Mouse (Mus musculus) testis, adult 10 weeks (tissue): ENCODE measurements around the gene Bloc1s4. TPM values are rescaled to one million over a fixed set of nuclear protein-coding genes. Genes with fewer than 3 reads are reported as not detected.

Experiments used
- polyA plus RNA-seq: library from polyadenylated mRNA; stranded (reverse); fragments of 350-450 nt; fragmentation: Illumina TruSeq; extraction: RNeasy Lipid Tissue Mini Kit (QIAGEN cat#74804); gene quantifications from one replicate; pipeline ENCODE4 v1.2.3, GENCODE M21; 2014; ENCODE audit warnings: low read depth, low replicate concordance

Bloc1s4 gene
- 18.3 TPM for polyA plus RNA-seq

GRCm38 (mm10) chr5:36748536-36749061 is at the start of gene Bloc1s4:
Bloc1s4 (minus strand) TSS chr5:36748650.

GRCm38 (mm10) chr5:36796296-36797014 is 48.0 kb upstream of the Bloc1s4 start, which contains the start of gene Mrfap1:
Mrfap1 (minus strand) TSS chr5:36796772.

Other genes starting within 250 kb of the Bloc1s4 start
- gene Tbc1d14, start 155.4 kb downstream of the Bloc1s4 start, polyA plus RNA-seq, result 44.1 TPM
- 26.1 TPM for gene D5Ertd579e, start 52.6 kb downstream of the Bloc1s4 start, polyA plus RNA-seq
- 356 TPM for gene Mrfap1, start 48.1 kb upstream of the Bloc1s4 start, polyA plus RNA-seq
- 2.9 TPM for gene Man2b2, start 82.0 kb upstream of the Bloc1s4 start, polyA plus RNA-seq
- 0.36 TPM for gene Ppp2r2c, start 119.9 kb upstream of the Bloc1s4 start, polyA plus RNA-seq
- gene Wfs1, start 240.6 kb upstream of the Bloc1s4 start, polyA plus RNA-seq, result 0.27 TPM